Mouse (Mus musculus) liver, adult 2 months (tissue): ENCODE results near the gene Cideb. TPM values are rescaled to one million over a fixed set of nuclear protein-coding genes. Genes with fewer than 3 reads are reported as not detected.

ENCODE experiments used
- DNase-seq: peaks from one replicate; pipeline ENCODE4 v3.0.0-alpha.2; 2011; ENCODE audit warnings: low read depth, low spot score; ENCODE audit errors: extremely low read depth
- H3K27ac ChIP-seq: fragments of 200-500 bp; replicated peaks from 2 replicates; pipeline ENCODE4 v1.5.1; 2012; ENCODE audit warnings: low read depth, mild to moderate bottlenecking, control low read depth, inconsistent platforms, low read length; ENCODE audit not compliant: insufficient read depth
- H3K27me3 ChIP-seq: fragments of 200-500 bp; 2 replicates; pipeline ENCODE4 v1.6.1; 2012; ENCODE audit warnings: mild to moderate bottlenecking, moderate library complexity, low read length, inconsistent platforms; ENCODE audit not compliant: control insufficient read depth, insufficient read depth
- H3K36me3 ChIP-seq: fragments of 200-500 bp; 2 replicates; pipeline ENCODE4 v1.6.1; 2012; ENCODE audit warnings: low read length, inconsistent platforms; ENCODE audit not compliant: control insufficient read depth, insufficient read depth
- H3K4me1 ChIP-seq: fragments of 200-500 bp; 2 replicates; pipeline ENCODE4 v1.6.1; 2011; ENCODE audit warnings: low read length; ENCODE audit not compliant: control insufficient read depth, insufficient read depth
- H3K4me3 ChIP-seq: fragments of 200-500 bp; 2 replicates; pipeline ENCODE4 v1.5.1; 2011; ENCODE audit warnings: low read depth, mild to moderate bottlenecking, control low read depth, low read length, moderate library complexity; ENCODE audit not compliant: insufficient read depth
- H3K79me2 ChIP-seq: fragments of 200-500 bp; 2 replicates; pipeline ENCODE4 v1.6.1; 2012; ENCODE audit warnings: inconsistent platforms, mild to moderate bottlenecking, low read length, moderate library complexity; ENCODE audit not compliant: control insufficient read depth, insufficient read depth
- H3K9ac ChIP-seq: fragments of 200-500 bp; 2 replicates; pipeline ENCODE4 v1.6.1; 2012; ENCODE audit warnings: low read depth, mild to moderate bottlenecking, control low read depth, inconsistent platforms, low read length
- CTCF ChIP-seq: fragments of 200-500 bp; IDR thresholded peaks from 2 replicates; pipeline ENCODE4 v1.5.1; 2011; ENCODE audit warnings: low read depth, low read length, control low read depth
- POLR2A ChIP-seq: fragments of 200-500 bp; IDR thresholded peaks from 2 replicates; pipeline ENCODE4 v1.6.1; 2011; ENCODE audit warnings: low read length, control low read depth; ENCODE audit not compliant: insufficient read depth; ENCODE audit errors: extremely low read depth
- WGBS: fragments of 180-500 bp; shearing (Covaris S2); methylation state at CpG from one replicate; pipeline ENCODE4 v1.1.7; 2018; 5-methylcytosine and 5-hydroxymethylcytosine counted together
- polyA plus RNA-seq: library from polyadenylated mRNA; depleted of rRNA; stranded (reverse); fragments of >200 nt; gene quantifications from 2 replicates; pipeline ENCODE4 v1.2.3, GENCODE M21; 2012
- total RNA-seq: library from RNA; depleted of rRNA; stranded (reverse); fragments of >200 nt; gene quantifications from 2 replicates; pipeline ENCODE4 v1.2.3, GENCODE M21; 2014

Cideb gene
- total and polyA plus RNA-seq, 2 experiments, result 101 to 483 TPM

GRCm38 (mm10) chr14:55781310-55781709 lies 23.1 kb upstream of the Cideb start:
- Histone ChIP-seq H3K79me2 (no peaks in the 10 kb centered on the region), H3K4me1 (peaks cover 3% of the 10 kb centered on the region; the same call in 1 of the 2 replicates), H3K4me3 (peak overlapping the region; percentile 10; the same call in 1 of the 2 replicates), H3K9ac (no peak overlapping the region), H3K36me3 (no peaks in the 10 kb centered on the region), H3K27ac (no peak overlapping the region), H3K27me3 (no peaks in the 10 kb centered on the region; the same call in 1 of the 2 replicates)
- peak; percentile 92 for TF ChIP-seq CTCF
- no peak for TF ChIP-seq POLR2A
- peak; percentile 62 for DNase-seq
- WGBS, result 16% methylated on average over 14 of the region's 14 CpGs

- WGBS, result 81% methylated on average over 11 of the region's 11 CpGs
- Histone ChIP-seq H3K4me1 (peaks cover 3% of the 10 kb centered on the region; the same call in 1 of the 2 replicates), H3K36me3 (no peaks in the 10 kb centered on the region), H3K9ac (no peak overlapping the region), H3K27ac (no peak overlapping the region), H3K4me3 (no peak overlapping the region), H3K79me2 (no peaks in the 10 kb centered on the region), H3K27me3 (no peaks in the 10 kb centered on the region; the same call in 1 of the 2 replicates)
- no peak for DNase-seq
- no peak for TF ChIP-seq CTCF
- no peak for TF ChIP-seq POLR2A
Observed at GRCm38 (mm10) chr14:55780736-55781135, 22.5 kb upstream of the Cideb start.

- H3K9ac ChIP-seq, result no peak overlapping the region
- peaks cover 3% of the 10 kb centered on the region; the same call in 1 of the 2 replicates for H3K4me1 ChIP-seq
- no peaks in the 10 kb centered on the region; the same call in 1 of the 2 replicates for H3K27me3 ChIP-seq
- WGBS, result 59% methylated on average over 16 of the region's 16 CpGs
- no peaks in the 10 kb centered on the region for H3K79me2 ChIP-seq
- TF ChIP-seq CTCF (no peak), POLR2A (no peak)
- DNase-seq, result no peak
- H3K36me3 ChIP-seq, result no peaks in the 10 kb centered on the region
- no peak overlapping the region for H3K4me3 ChIP-seq
- H3K27ac ChIP-seq, result no peak overlapping the region
Observed at GRCm38 (mm10) chr14:55779656-55780055, 21.4 kb upstream of the Cideb start.

- Histone ChIP-seq H3K4me3 (no peak overlapping the region), H3K4me1 (peaks cover 3% of the 10 kb centered on the region; the same call in 1 of the 2 replicates), H3K79me2 (no peaks in the 10 kb centered on the region), H3K36me3 (no peaks in the 10 kb centered on the region), H3K27ac (no peak overlapping the region), H3K9ac (no peak overlapping the region), H3K27me3 (no peaks in the 10 kb centered on the region; the same call in 1 of the 2 replicates)
- 90% methylated on average over 15 of the region's 15 CpGs for WGBS
- TF ChIP-seq CTCF, result no peak
- TF ChIP-seq POLR2A, result no peak
- no peak for DNase-seq
Observed at GRCm38 (mm10) chr14:55778686-55779085, 20.4 kb upstream of the Cideb start.

- no peaks in the 10 kb centered on the region for H3K36me3 ChIP-seq
- H3K27me3 ChIP-seq, result no peaks in the 10 kb centered on the region; the same call in 1 of the 2 replicates
- H3K27ac ChIP-seq, result no peak overlapping the region
- WGBS, result 88% methylated on average over 11 of the region's 11 CpGs
- H3K4me1 ChIP-seq, result peaks cover 3% of the 10 kb centered on the region; the same call in 1 of the 2 replicates
- no peak overlapping the region for H3K9ac ChIP-seq
- H3K79me2 ChIP-seq, result no peaks in the 10 kb centered on the region
- DNase-seq, result peak; percentile 6
- H3K4me3 ChIP-seq, result no peak overlapping the region
- TF ChIP-seq CTCF, result no peak
- TF ChIP-seq POLR2A, result no peak
Observed at GRCm38 (mm10) chr14:55777806-55778205, 19.5 kb upstream of the Cideb start.

GRCm38 (mm10) chr14:55777176-55777575 lies 18.9 kb upstream of the Cideb start:
- DNase-seq, result no peak
- H3K4me3 ChIP-seq, result no peak overlapping the region
- no peaks in the 10 kb centered on the region; the same call in 1 of the 2 replicates for H3K27me3 ChIP-seq
- no peaks in the 10 kb centered on the region for H3K36me3 ChIP-seq
- H3K27ac ChIP-seq, result no peak overlapping the region
- H3K4me1 ChIP-seq, result peaks cover 3% of the 10 kb centered on the region; the same call in 1 of the 2 replicates
- TF ChIP-seq CTCF (no peak), POLR2A (no peak)
- no peaks in the 10 kb centered on the region for H3K79me2 ChIP-seq
- H3K9ac ChIP-seq, result no peak overlapping the region
- WGBS, result 52% methylated on average over 3 of the region's 3 CpGs
